Mouse (Mus musculus) kidney, adult 18-20 months (tissue): ENCODE measurements around the gene Traf7.

Source experiments
- DNase-seq: peaks from one replicate; pipeline ENCODE4 v3.0.0; 2021

Gene Traf7

DNA sequence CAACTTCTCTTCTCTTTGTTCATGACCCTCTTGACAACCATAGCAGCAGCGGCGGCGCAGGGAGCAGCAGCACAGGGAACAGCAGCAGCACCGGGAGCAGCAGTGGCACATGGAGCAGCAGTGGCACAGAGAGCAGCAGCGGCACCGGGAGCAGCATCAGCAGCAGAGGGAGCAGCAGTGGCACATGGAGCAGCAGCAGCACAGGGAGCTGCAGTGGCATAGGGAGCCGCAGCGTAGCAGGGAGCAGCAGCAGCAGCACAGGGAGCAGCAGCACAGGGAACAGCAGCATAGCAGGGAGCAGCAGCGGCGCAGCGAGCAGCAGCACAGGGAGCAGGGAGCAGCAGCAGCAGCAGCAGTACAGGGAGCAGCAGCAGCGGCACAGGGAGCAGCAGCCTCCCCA, 16.9 kb upstream of the Traf7 start:
- no peak for DNase-seq

DNA sequence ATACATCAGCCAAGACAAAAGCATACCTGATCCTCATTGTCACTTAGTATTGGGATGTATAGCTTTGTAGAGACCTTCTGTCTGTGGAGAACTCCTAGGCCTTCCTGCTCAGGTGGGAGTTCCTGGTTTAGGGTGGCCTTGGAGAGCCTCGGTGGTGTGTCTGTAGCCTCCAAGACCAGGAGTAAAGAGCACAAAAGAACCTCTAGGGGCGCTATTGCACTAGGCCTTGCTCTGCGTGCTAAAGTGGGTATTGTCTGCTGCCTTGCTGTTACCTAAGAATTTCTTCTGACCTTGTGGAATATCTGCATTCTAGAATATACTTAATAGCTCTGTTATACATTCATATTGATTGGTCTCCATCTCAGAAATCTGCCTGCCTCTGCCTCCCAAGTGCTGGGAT, 12.6 kb upstream of the Traf7 start:
- DNase-seq, result peak; percentile 47

DNA sequence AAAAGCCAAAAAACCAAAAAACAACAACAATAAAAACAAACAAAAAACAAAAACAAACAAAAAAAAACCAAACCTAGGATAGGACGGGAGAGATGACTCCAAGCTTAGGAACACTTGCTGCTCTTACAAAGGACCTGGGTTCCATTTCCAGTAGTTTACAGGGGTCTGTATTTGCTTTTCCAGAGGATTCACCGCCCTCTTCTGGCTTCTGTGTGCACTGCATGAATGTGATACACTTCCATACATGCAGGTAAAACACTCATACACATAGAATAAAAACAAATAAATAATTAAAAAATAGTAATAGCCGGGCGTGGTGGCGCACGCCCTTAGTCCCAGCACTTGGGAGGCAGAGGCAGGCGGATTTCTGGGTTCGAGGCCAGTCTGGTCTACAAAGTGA, 11.2 kb upstream of the Traf7 start:
- peak; percentile 73 for DNase-seq

DNA sequence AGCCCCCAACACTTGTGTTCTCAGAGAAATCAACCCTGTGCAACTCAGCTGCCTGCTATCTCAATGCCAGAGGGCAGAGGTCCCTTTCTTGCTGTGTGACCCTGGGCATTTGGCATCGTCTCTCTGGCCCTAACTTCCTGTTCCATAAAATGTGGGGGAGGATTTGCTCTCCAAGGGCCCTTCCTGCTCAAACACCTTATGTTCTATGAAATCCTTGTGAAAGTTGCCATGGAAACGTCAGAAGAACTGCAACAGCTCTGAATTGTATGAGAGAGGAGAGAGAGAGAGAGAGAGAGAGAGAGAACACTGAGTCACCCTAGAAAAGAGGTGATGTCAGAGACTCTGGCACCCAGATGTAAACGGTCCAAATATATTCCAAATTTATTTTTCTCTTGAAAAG, 9.8 kb upstream of the Traf7 start:
- DNase-seq, result no peak

- no peak for DNase-seq
Measured at GRCm38 (mm10) chr17:24535300-24535699, 7.6 kb upstream of the Traf7 start.

DNA sequence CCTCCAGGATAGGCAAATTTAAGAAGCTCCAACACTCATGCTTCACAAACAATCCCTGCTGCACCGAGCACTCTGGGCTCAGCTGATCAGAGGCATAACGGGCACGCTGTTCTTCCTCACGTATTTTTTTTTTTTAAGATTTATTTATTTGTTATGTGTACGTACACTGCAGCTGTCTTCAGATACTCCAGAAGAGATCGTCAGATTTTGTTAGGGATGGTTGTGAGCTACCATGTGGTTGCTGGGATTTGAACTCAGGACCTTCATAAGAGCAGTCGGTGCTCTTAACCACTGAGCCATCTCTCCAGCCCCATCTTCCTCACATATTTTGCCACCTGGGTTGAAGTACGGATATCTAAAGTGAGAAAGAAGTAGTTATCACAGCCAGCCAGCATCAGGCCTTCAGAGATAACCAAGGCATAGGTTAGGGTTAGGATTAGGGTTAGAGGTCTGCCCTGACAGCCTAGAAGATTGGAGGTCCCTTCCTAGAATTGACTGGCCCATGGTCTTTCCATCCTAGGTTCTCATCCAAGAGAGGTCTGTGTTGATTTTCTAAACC, 6.5 kb upstream of the Traf7 start, which contains the start of gene Rab26:
TSS of gene Rab26 (minus strand) at position 51 of the 559 bp plus-strand sequence.
- DNase-seq, result no peak

- peak; percentile 87 for DNase-seq
Measured at GRCm38 (mm10) chr17:24533099-24533992, 5.6 kb upstream of the Traf7 start.

DNA sequence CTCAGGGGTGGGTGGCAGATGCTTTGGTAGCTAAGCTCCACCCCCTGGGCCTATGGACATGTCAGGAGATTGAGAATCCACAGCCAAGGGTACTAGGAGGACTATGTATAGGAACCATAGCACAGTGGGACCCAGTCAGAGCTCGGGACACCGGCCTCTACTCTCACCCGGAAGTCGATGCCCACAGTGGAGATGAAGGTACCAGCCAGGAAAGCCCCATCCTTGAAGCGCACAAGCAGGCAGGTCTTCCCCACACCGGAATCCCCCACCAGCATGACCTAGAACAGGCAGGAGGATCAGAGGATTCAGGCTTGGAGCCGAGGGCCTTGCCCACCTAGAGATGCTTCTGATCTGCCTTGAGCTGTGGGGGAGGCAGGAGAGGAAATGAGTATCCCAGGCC, 4.3 kb upstream of the Traf7 start:
- DNase-seq, result no peak

GRCm38 (mm10) chr17:24531064-24531463, 3.3 kb upstream of the Traf7 start:
- no peak for DNase-seq

- no peak for DNase-seq
Measured at GRCm38 (mm10) chr17:24530361-24531050, 2.8 kb upstream of the Traf7 start.

- DNase-seq, result no peak
Measured at GRCm38 (mm10) chr17:24529883-24530282, 2.1 kb upstream of the Traf7 start.

DNA sequence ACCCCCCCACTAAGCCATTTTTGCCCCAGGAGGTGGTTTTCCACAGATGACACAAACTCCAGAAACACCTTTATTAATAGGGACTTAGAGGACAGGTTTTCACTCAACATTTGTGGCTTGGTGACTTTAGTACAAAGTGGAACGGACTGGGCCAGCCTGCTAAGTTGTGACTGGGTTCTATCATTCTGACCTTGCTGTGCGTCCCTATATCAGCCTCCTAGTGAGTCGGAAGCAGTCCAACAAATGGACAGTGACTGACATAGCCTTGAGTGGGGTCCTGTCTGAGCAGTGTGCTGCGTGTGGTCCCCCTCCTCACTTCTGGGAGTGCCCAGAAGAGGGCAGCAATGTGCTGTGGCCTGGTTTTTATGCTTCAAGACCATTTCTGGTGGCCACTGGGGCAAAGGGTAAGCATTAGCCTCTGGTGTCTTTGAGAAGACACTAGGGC, 1.3 kb upstream of the Traf7 start:
- DNase-seq, result peak; percentile 69

DNA sequence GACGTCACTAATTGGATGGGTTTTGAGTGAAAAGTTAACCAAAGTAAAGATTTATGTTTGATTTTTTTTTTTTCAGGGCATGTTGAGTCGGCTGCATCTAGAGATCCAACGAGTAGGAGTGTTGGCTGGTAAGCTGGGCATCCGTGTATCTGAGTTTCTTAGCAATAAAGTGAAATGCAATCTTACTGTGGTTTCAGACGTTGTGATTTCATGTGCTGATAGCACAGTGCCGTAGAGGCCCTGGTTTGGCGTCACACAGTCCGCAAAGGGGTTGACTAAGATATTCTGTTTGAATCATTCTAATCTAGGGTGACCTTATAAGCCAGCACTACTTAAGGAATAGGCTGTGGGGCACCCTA, 801 bp upstream of the Traf7 start:
- DNase-seq, result no peak

GRCm38 (mm10) chr17:24527315-24527714, 423 bp downstream of the Traf7 start:
- no peak for DNase-seq

- DNase-seq, result no peak
Measured at GRCm38 (mm10) chr17:24524734-24525133, 3.0 kb downstream of the Traf7 start.

- no peak for DNase-seq
Measured at GRCm38 (mm10) chr17:24520450-24520849, 7.3 kb downstream of the Traf7 start.

- peak; percentile 10 for DNase-seq
Measured at GRCm38 (mm10) chr17:24514270-24515257, 13.2 kb downstream of the Traf7 start.

- DNase-seq, result peak; percentile 72
Measured at GRCm38 (mm10) chr17:24513609-24514008, 14.1 kb downstream of the Traf7 start.

- no peak for DNase-seq
Measured at GRCm38 (mm10) chr17:24507806-24508460, 19.8 kb downstream of the Traf7 start.

DNA sequence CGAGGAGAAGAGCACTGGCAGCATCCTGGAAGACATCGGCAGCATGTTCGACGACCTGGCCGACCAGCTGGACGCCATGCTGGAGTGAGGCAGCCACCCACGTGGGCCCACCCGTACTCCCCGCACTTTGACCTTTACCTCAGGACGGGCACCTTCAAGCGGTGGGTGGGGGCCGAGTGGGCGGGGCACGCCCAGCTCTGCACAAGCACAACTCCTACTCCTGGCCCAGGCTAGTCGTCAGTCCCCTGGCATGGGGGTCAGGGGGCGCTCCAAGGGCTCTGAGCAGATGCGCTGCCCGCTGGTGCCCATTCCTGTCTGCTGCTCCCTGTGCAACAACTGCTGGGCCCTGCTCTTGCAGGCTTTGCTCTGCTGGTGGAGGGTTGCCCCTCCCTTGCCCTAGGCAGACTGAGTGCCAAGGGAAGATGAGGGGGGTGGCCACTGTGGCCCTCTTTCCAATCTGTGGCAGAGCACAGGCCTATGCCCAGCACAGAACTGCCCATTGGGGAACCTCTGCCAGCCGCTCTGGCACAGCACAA, 20.5 kb downstream of the Traf7 start:
- no peak for DNase-seq

DNA sequence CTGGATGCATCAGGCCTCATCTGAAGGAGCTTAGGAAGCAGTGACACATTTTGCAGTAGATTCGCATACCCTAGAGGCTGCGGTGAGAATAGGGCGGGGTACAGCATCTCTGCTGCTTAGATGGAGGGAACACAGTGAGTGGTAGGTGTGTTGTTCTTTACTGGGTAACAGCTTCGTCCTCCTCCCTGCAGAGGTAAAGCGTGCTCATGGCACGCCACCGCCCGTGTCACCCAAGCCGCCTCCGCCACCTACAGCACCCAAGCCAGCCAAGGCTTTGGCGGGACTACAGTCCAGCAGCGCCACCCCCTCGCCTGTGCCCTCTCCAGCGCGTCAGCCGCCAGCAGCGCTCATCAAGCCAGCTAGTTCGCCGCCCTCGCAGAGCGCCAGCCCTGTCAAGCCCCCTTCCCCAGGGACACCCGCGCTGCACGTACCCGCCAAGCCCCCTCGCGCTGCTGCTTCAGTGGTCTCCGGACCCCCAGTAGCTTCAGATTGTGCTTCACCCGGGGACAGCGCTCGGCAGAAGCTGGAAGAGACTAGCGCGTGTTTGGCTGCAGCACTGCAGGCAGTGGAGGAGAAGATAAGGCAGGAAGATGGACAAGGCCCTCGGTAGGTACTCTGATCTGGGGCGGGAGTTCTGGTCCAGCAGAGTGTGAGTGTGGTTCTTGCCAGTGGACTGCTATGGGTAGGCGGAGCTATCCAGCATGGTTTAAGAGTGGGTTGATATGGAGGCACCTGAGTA, 21.2 kb downstream of the Traf7 start:
- DNase-seq, result no peak
